Mouse (Mus musculus) kidney, embryonic 16.5 days (tissue): ENCODE measurements at regions not wholly inside any gene's neighbourhood (a gene's known extent, or its start where the extent isn't known, plus 50 kb on each side); places are given as distances from the start of the nearest gene placed in this dataset.

Experiments
- ATAC-seq: fragments of 200-750 bp; cut with Nextera tagmentation; 2 replicates; pipeline ENCODE4 v1.8.0; 2017; ENCODE audit warnings: moderate TSS enrichment; ENCODE audit not compliant: low FRiP score, low TSS enrichment
- H3K27ac ChIP-seq: fragments of 300-500 bp; sonication (generic); 2 replicates; pipeline ENCODE4 v1.5.1; 2014; ENCODE audit warnings: low read length
- H3K27me3 ChIP-seq: fragments of 300-500 bp; sonication (generic); 2 replicates; pipeline ENCODE4 v1.6.1; 2014; ENCODE audit warnings: low read length, control low read depth, mixed read lengths; ENCODE audit not compliant: insufficient read depth
- H3K36me3 ChIP-seq: fragments of 300-500 bp; sonication (generic); 2 replicates; pipeline ENCODE4 v1.6.1; 2014; ENCODE audit warnings: low read length, control low read depth, mixed read lengths; ENCODE audit not compliant: insufficient read depth
- H3K4me1 ChIP-seq: fragments of 300-500 bp; sonication (generic); 2 replicates; pipeline ENCODE4 v1.6.1; 2014; ENCODE audit warnings: low read length, control low read depth, mixed read lengths; ENCODE audit not compliant: insufficient read depth
- H3K4me2 ChIP-seq: fragments of 300-500 bp; sonication (generic); replicated peaks from 2 replicates; pipeline ENCODE4 v1.6.1; 2014; ENCODE audit warnings: low read depth, low read length
- H3K4me3 ChIP-seq: fragments of 300-500 bp; sonication (generic); 2 replicates; pipeline ENCODE4 v1.5.1; 2014; ENCODE audit warnings: mild to moderate bottlenecking, low read length
- H3K9ac ChIP-seq: fragments of 300-500 bp; sonication (generic); replicated peaks from 2 replicates; pipeline ENCODE4 v1.6.1; 2014; ENCODE audit warnings: low read length
- H3K9me3 ChIP-seq: fragments of 300-500 bp; sonication (generic); 2 replicates; pipeline ENCODE4 v1.6.1; 2016; ENCODE audit warnings: low read length, control low read depth
- WGBS: fragments of 180-500 bp; shearing (Covaris S2); extraction: QIAGEN DNeasy Blood & Tissue Kit; methylation state at CpG from one replicate; pipeline ENCODE4 v1.1.7; 2014; 5-methylcytosine and 5-hydroxymethylcytosine counted together

DNA sequence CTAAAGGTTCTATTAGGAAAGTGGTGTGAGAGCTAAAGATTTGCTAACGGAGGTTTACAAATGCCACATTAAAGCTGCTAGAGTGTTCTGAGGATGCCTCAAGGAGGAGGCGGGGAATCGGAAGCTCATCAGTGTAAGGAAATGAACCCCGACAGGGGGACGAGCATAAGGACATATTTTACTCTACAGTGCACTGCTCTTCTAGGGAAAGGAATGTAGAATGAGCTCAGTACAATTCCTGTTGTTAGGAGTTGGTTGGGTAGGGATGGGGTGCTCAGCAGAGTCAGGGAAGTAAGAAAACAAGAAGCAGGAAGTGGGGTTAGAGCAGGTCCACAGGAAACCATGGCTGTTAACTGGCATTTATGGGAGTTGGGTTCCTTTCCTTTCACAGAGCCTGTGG, 54.6 kb downstream of the Mex3b start:
- Histone ChIP-seq H3K9me3 (no peaks in the 10 kb centered on the region), H3K36me3 (no peaks in the 10 kb centered on the region), H3K27ac (peak overlapping the region; percentile 5; the same call in 1 of the 2 replicates), H3K4me3 (no peak overlapping the region), H3K4me2 (0 out of 2 replicates have a peak overlapping the region, but pooled peaks have one; percentile 13), H3K27me3 (no peaks in the 10 kb centered on the region), H3K4me1 (no peaks in the 10 kb centered on the region), H3K9ac (no peak overlapping the region)
- peak; percentile 70; the same call in 1 of the 2 replicates for ATAC-seq
- WGBS, result 43% methylated on average over 5 of the region's 5 CpGs

DNA sequence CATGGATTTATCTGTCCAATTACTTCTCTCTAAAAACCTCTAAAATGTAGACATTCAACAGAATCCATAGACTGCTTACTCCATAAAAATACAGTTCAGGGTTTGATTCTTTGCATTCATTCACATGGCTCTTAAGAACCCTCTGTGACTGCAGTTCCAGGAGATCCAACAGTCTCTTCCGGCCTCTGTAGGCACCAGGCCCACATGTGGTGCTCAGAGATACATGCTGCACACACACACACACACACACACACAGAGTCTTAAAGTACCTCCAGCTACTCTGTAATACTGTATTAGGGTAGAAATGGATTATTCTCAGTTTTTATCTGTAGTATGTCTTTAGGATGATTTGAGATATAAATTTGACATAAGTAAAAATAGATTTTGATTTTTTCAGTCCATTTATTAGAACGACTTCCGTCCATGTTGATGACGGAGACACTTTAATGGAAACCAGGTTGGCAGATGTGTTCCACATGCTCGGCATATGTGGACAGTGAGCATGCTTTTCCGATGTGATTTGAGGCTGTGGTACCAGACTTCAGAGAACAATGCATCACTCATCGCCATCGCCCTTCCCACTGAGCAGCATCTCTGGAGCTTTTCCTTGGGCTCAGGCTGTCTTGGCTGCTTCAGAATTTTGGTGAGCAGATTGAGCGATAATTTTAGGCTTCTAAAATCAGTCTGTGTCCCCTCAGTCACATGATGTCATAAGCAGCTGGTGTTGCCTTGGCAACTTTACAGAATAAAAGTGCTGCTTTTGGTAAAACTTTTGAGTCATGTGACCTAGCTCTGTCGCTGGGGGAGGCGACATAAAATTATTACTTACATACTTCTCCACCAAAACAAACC, 56.3 kb downstream of the Mex3b start:
- WGBS, result 77% methylated on average over 11 of the region's 11 CpGs
- Histone ChIP-seq H3K27me3 (no peaks in the 10 kb centered on the region), H3K9me3 (no peaks in the 10 kb centered on the region), H3K9ac (no peak overlapping the region), H3K36me3 (no peaks in the 10 kb centered on the region), H3K4me3 (no peak overlapping the region), H3K27ac (no peak overlapping the region), H3K4me2 (no peak overlapping the region), H3K4me1 (no peaks in the 10 kb centered on the region)
- ATAC-seq, result no peak; the same call in 1 of the 2 replicates

DNA sequence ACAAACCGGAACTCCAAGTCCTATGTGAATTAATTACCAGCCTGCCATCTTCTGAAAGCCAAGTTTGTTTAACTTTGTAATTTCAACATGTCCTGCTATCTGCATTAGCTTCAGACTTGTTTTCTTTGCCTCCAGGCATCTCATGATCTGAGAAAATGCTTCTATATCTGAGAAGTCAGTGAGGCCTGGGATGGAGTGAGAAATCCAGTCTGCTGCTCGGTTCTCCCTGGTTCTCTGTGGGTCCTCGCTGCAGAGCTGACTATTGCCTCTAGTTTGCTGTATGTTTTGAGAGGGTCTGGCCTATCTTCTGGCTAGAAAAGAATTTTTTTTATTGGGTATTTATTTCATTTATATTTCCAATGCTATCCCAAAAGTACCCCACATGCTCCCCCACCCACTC, 57.0 kb downstream of the Mex3b start:
- Histone ChIP-seq H3K27me3 (no peaks in the 10 kb centered on the region), H3K27ac (no peak overlapping the region), H3K4me3 (no peak overlapping the region), H3K9me3 (no peaks in the 10 kb centered on the region), H3K36me3 (no peaks in the 10 kb centered on the region), H3K4me1 (no peaks in the 10 kb centered on the region), H3K9ac (no peak overlapping the region), H3K4me2 (no peak overlapping the region)
- WGBS, result 63% methylated on average over 3 of the region's 3 CpGs
- ATAC-seq, result no peak

DNA sequence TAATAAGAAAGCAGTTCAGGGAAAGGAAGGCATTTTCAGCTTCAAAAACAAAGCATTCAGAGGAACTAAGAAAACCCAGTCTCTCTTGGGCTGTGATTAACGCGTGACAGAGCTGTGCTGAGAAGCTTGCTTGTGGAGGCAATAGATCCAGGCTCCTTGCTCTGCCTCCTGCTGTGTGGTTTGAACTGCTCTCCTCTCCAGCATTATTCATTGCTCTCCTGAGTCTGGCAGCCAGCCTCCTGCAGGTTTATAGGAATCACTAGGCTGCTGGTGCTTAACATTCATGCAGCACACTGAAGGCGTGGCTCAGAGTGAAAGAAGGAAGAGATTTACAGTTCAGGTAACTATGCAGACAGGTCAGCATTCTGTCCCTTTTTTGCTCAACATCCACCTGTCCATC, 71.2 kb downstream of the Mex3b start:
- H3K27me3 ChIP-seq, result no peaks in the 10 kb centered on the region
- H3K4me2 ChIP-seq, result no peak overlapping the region
- no peak overlapping the region for H3K4me3 ChIP-seq
- 46% methylated on average over 3 of the region's 3 CpGs for WGBS
- H3K9ac ChIP-seq, result no peak overlapping the region
- no peak overlapping the region for H3K27ac ChIP-seq
- H3K36me3 ChIP-seq, result no peaks in the 10 kb centered on the region
- H3K9me3 ChIP-seq, result peaks cover 7% of the 10 kb centered on the region; the same call in 1 of the 2 replicates
- no peaks in the 10 kb centered on the region for H3K4me1 ChIP-seq
- ATAC-seq, result no peak

DNA sequence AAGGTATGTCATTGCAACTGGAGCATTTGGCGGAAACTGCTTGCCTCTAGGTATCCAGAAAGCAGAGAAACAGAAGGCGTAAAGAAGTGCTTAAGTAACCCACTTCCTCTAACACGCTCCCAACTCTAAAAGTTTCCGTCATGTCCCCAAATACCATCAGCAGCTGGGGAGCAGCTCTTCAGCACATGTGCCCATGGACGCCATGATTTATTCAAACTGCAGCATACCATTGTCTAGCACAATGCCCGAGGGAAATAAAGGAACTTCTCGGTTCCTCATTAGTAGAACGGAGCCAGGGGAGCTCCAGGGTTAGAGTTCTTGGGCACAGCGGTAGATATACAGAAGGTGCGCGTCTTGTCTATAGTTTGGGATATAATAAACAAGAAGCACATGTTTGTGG, 72.4 kb downstream of the Mex3b start:
- H3K27ac ChIP-seq, result no peak overlapping the region

DNA sequence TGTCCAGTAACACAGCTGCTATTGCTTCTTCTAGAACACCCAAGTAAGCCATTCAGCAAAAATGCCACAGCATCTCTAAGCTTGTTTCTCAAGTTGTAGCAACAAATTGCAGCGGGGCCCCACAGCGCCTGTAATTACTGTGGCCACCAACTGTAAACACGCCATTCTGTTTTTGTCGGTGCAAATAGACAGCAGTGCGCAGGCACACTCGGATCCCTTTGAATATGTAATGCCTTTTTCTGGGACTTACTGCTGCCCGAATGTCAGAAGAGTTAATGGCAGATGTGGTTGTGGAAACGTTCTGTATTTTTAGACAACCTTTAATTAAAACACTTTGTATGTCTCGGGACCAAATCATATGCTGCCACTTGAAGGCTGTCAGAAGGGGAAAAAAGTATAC, 76.2 kb downstream of the Mex3b start:
- no peaks in the 10 kb centered on the region for H3K4me1 ChIP-seq
- H3K4me3 ChIP-seq, result no peak overlapping the region
- H3K27me3 ChIP-seq, result no peaks in the 10 kb centered on the region
- H3K9me3 ChIP-seq, result 0 out of 2 replicates have a peak, but pooled peaks cover 3% of the 10 kb centered on the region
- no peak overlapping the region for H3K4me2 ChIP-seq
- H3K36me3 ChIP-seq, result no peaks in the 10 kb centered on the region
- no peak overlapping the region for H3K27ac ChIP-seq
- WGBS, result 81% methylated on average over 9 of the region's 9 CpGs
- no peak overlapping the region for H3K9ac ChIP-seq
- no peak for ATAC-seq

More for the DNA sequence above, 72.4 kb downstream of the Mex3b start:
- no peaks in the 10 kb centered on the region for H3K36me3 ChIP-seq
- peaks cover 7% of the 10 kb centered on the region; the same call in 1 of the 2 replicates for H3K9me3 ChIP-seq
- H3K4me2 ChIP-seq, result no peak overlapping the region
- H3K4me1 ChIP-seq, result no peaks in the 10 kb centered on the region
- no peak overlapping the region for H3K4me3 ChIP-seq
- ATAC-seq, result no peak
- 88% methylated on average over 11 of the region's 11 CpGs for WGBS
- no peak overlapping the region for H3K9ac ChIP-seq
- H3K27me3 ChIP-seq, result no peaks in the 10 kb centered on the region

DNA sequence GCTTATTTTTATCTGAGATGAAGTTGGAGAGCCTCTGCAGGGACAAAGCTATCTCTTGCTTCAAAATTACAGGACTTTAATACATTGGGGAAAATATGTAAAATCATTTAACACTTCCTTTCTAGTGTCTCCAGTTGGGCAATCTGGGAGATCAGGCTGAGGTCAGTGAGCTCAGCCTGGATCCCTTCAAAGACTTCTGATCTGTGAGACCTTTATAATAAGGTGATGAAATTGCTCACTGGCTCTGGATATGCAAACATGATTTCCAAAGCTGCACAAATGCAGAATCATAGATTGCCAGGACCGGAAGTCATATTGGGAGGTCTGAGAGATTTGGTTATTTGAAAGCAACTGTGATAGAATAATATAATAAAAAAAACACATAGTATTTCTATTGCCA, 76.7 kb downstream of the Mex3b start:
- no peaks in the 10 kb centered on the region for H3K36me3 ChIP-seq
- no peak overlapping the region for H3K4me2 ChIP-seq
- H3K4me3 ChIP-seq, result no peak overlapping the region
- H3K27ac ChIP-seq, result no peak overlapping the region
- no peaks in the 10 kb centered on the region for H3K27me3 ChIP-seq
- 0 out of 2 replicates have a peak, but pooled peaks cover 3% of the 10 kb centered on the region for H3K9me3 ChIP-seq
- no peaks in the 10 kb centered on the region for H3K4me1 ChIP-seq
- H3K9ac ChIP-seq, result no peak overlapping the region
- no peak for ATAC-seq
- WGBS, result 95% methylated on average over 1 of the region's 1 CpGs

DNA sequence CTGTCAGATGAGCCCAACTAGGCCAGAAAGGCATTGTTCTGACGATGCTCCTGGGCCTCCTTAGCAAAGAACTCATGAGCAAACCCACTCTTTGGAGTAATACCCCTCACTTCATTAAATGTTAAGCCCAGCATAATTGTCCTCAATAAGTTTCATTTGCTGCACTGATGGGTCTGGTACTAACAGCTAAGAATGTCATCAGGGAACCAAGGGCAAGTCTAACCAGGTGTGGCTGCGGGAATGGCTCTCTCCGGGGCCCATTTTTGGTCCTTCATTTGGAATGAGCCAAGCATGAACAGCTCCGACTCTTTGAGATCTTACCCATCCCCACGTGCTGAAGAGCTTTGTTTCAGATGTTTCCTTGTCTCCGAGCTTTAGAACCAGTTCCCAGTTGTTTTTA, 82.2 kb downstream of the Mex3b start:
- Histone ChIP-seq H3K4me2 (no peak overlapping the region), H3K4me3 (no peak overlapping the region), H3K27ac (no peak overlapping the region), H3K9me3 (no peaks in the 10 kb centered on the region), H3K36me3 (no peaks in the 10 kb centered on the region), H3K9ac (no peak overlapping the region), H3K27me3 (no peaks in the 10 kb centered on the region), H3K4me1 (no peaks in the 10 kb centered on the region)
- ATAC-seq, result no peak
- WGBS, result 82% methylated on average over 6 of the region's 6 CpGs

DNA sequence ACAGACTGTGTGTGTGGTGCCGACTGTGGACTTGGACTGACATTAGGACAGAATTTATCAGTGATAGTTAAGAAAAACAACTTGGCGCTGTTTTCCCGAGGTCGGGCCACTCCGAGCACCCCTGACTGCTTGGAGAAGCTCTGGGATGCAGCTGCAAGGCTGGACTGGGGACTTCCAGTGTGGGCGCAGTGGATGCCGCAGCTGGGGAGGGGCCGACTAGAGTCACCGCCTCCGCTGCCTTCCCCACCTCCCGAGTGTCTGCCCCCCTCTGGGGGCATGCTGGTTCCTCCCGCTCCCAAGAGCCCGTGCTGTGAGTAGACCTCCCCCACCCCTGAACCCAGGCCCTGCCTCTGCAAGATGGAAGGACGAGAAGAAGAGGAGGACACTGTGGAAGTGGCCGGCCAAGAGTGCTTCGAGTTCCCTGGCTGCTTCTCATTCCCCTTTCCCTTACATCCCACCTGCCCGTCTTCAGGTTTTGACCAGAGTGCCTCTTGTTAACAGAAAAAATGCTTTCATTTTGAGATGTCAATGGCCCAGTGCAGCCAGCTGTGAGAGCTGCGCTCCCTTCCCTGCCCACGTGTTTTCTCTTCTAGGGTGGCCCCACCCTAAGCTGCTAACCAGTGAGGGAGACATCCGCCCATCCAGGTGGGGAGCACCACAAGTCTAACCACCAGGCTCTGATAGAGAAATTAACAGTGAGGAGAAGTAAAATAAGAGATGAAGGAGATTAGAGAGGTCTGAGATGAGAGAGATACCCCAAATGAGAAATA, 90.3 kb downstream of the Mex3b start:
- Histone ChIP-seq H3K9ac (no peak overlapping the region), H3K27ac (no peak overlapping the region), H3K4me3 (no peak overlapping the region), H3K36me3 (no peaks in the 10 kb centered on the region), H3K4me1 (no peaks in the 10 kb centered on the region), H3K27me3 (no peaks in the 10 kb centered on the region), H3K9me3 (peaks cover 4% of the 10 kb centered on the region; the same call in 1 of the 2 replicates), H3K4me2 (no peak overlapping the region)
- WGBS, result 59% methylated on average over 20 of the region's 20 CpGs
- ATAC-seq, result 0 out of 2 replicates have a peak, but pooled peaks have one; percentile 15

DNA sequence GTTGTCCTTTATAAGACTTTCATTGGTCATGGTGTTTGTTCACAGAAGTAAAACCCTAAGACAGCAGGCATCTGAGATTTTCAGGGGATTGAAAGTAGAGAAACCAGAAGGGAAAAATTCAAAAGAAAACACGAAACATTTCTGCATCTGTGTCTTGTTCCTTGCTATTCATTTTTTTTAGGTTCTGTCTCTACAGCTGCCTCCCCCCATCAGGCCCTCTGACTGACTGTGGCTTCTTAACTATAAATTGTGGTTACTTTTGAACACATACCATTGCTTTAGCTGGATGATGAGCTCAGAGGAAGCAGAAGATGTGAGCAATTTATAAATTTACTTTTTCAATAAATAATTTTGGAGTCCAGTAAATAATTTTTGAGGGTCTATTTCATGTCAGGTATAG, 103.5 kb downstream of the Mex3b start:
- Histone ChIP-seq H3K27ac (no peak overlapping the region), H3K4me3 (no peak overlapping the region), H3K4me1 (no peaks in the 10 kb centered on the region), H3K9me3 (no peaks in the 10 kb centered on the region), H3K4me2 (no peak overlapping the region), H3K36me3 (no peaks in the 10 kb centered on the region), H3K9ac (no peak overlapping the region), H3K27me3 (no peaks in the 10 kb centered on the region)
- ATAC-seq, result no peak
- WGBS, result 93% methylated on average over 1 of the region's 1 CpGs
